Mouse (Mus musculus) liver, postnatal 0 days (tissue): ENCODE measurements around the gene Ube2ql1.

ENCODE experiments used
- CTCF ChIP-seq: sonication (generic); IDR thresholded peaks from 2 replicates; pipeline ENCODE4 v1.5.1; 2016; ENCODE audit warnings: antibody characterized with exemption, low read depth
- EP300 ChIP-seq: IDR thresholded peaks from 2 replicates; pipeline ENCODE4 v1.6.1; 2016; ENCODE audit warnings: antibody characterized with exemption, low read depth, mild to moderate bottlenecking

GRCm38 (mm10) chr13:69761393-69761792 lies 21.7 kb upstream of the Ube2ql1 start:
- TF ChIP-seq CTCF = no peak
- no peak for TF ChIP-seq EP300
